Mouse (Mus musculus): ENCODE data around the gene Spag17. TPM values are rescaled to one million over a fixed set of nuclear protein-coding genes. Genes with fewer than 3 reads are reported as not detected.
"Not testable (repeated sequence)": the region's sequence is repeated elsewhere in the genome, so short reads cannot be mapped to it uniquely, and the experiment has no call there.

Spag17 gene
- under 1 TPM in 1 of 2 experiments, not detected in 1; 0.08 TPM for total RNA-seq (2021)
- long read RNA-seq, experiment 1: 0 reads
- long read RNA-seq, experiment 2: 0 reads

DNA sequence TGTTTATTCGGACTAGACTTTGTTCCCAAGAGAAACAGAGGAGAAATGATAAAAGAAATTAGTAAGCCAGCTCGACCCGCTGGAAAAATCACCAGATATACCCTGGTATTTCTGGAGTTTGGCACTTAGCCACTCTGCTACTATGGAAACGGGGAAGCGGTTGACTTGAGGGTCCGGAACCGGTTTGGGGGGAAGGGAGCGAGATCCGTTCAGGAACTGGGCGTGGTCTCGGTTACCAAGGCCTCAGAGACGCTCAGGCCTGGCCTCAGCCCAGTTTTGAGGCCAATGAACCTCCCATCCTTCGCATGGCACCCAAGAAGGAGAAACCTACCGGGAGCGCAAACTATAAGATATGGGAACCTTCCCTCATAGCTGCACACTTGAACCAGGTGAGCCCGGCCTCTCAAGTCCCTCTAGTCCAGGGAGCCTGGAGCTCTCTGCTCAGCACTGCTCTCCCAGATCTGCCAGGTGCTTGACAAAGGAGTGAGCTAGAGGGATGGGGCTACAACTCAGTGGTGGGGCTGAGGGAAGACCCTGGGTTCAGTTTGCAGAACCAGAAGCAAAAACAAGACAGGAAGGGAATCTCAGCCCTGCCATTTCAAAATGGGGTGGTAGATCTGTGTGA, at the start of gene Spag17:
Gene Spag17 (plus strand): TSS at position 220 of the 625 bp plus-strand sequence.
- DNase-seq: peak; percentile 27 to 44

DNA sequence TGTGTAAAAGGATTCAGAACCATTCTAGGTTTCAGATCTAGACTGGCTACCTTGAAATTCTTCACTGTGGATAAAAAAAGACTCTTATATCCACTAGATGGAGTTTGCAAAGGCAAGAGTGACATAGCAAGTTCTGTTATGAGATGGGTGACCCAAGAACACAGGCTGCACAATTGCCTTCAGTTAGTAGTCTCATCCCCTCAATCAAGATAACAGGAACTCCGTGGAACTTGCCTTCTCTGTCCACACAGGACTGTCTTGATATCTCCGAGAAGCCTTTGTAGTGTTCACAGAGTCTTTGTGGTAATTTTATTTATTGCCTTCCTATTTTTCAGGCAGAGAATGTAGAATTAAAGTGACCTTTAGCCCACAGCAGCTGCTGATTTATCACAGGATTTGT, 42.9 kb upstream of the Spag17 start:
- DNase-seq: no peak

DNA sequence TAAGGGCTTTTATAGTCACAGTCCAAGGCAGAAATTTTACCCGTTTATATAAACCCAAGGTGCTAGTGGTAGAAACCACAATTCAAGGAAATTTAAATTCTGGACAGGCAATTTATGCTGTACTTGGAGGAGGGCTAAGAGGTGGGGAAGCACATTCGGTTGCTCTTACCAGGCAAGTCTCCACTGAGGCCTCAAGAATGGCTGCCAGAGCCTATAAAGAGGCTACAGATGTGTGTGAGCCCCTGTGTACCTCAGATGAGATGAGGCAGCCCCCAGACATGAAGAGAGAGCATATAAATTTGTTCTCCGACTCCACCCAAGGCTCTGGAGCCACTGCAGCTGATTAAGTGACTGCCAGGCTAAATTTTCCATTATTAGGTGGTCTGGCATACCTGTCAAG, 42.4 kb upstream of the Spag17 start:
- no peak for DNase-seq

DNA sequence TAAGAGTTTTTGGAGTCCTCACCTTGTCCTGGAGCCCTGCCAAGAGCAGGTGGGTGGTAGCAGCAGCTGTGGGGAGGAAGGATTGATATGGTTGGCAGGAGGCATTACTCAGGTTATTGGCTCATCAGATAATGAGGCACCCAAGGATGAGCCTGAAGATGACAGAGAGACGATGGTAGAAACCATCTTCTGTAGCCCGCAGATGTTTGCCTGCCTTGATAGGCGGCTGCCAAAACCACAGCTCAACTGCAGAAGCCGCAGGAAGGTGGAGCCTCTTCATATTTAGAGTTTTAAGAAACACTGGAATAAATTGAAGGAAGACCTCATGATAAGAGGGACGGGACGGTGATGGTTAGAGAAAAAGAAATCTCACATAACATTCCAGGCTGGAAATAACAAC, 42.0 kb upstream of the Spag17 start:
- no peak for DNase-seq

DNA sequence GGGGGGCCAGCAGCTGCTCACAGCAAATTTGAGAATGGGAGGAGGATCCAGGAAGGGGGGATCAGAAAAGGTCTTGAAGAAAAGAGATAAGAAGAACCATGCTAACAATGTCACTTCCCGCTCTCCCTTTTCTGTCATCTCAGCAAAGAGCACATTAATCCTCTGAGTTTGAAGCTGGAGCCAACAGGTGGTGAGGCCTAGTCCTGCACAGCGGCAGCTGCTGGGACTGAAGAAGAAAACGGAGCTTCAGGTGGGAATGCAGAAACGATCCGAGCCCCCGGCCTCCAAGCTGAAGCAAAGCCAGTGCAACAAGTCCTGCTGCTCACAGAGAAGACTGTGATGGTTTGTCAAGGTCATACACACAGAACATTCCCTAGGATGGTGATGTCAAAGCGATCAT, 34.3 kb upstream of the Spag17 start:
- DNase-seq: no peak

DNA sequence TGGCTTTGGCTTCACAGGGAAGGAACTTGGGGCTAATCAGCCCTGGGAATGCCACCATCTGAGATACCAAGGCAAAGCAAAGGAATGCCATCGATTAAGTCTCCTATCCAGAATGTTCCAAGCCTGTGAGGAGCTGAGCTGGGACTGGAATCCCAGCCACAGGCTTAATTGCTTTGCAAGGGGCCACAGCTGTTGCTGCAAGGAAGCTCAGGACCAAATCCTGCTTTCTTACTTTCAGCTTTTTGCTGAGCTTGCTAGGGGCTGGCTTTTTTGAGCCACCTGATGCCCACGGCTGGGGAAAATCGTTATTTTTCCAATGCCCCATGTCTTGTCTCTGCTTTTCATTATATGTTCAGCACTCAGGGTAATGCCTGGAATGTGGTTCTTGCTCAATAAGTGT, 30.6 kb upstream of the Spag17 start:
- no peak for DNase-seq

DNA sequence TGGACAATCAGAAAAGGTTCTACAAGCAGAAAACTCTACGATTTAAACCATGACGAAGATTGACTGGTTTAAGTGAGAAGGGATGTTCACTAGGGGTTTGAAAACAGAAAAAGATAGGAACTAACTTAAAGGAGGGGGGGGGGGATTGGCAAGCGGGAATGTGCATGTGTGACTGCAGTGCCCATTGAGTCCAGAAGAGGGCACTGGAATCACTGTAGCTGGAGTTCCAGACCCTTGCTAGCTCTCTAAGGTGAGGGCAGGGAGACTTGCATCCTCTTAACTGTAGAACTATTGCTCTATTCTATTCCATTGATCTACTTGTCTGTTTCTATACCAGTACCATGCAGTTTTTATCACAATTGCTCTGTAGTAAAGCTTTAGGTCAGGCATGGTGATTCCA, 26.3 kb upstream of the Spag17 start:
- no peak for DNase-seq

DNA sequence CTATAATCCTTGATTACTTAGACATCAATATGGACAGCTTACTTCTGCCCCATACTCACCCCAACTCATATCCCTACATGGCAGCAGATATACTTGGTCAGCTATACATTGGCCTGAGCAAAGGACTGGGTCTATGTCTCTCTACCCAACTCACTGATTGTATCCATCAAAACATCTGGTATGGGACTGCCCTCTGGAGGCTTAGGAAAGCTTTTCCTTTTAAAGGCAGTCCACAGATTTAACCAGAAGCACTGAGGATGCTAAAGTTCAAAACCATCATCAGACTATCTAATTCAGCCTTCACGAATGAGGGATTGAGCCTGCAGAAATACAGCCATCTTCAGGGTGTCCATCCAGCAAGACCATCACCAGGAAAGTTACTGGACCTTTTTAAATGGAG, 20.5 kb upstream of the Spag17 start:
- peak in 1 of 2 experiments; percentile 17 for DNase-seq

DNA sequence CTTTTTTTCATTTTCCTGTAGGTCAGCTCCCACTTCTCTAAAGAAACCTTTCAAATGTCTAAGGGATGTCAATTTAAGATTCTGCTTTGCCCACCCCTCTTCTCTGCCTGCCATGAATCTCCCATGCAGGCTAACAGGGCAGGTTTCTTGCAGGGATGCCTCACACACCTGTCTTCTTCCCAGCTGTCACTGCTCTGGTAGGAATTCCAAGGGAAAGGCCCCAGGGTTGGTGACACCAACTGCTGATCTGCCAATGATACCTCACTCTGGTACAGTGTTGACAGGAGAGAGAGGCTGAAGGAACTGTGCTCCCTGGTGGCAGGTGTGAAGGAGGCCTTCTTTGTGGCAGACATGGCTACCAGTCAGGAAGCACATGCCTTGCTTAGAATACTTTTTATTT, 10.1 kb upstream of the Spag17 start:
- DNase-seq: no peak

DNA sequence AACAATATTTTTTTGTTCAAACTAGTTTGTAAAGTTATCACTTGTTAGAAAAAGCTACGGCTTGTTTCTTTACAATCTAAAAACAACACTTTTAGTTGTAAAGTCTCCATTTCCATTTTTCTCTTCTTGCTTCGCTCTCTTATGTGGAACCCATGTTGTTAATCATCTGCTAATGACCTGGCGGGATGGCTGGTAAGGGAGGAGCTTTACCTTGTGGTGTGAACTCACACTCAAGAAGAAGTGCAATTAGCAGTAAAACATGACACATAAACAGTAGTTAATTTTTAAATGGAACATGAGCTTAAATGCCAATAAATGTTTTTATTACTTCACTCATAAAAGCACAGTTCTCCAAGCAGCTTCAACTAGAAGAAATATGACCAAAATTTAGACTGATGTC, 3.7 kb upstream of the Spag17 start:
- no peak for DNase-seq

DNA sequence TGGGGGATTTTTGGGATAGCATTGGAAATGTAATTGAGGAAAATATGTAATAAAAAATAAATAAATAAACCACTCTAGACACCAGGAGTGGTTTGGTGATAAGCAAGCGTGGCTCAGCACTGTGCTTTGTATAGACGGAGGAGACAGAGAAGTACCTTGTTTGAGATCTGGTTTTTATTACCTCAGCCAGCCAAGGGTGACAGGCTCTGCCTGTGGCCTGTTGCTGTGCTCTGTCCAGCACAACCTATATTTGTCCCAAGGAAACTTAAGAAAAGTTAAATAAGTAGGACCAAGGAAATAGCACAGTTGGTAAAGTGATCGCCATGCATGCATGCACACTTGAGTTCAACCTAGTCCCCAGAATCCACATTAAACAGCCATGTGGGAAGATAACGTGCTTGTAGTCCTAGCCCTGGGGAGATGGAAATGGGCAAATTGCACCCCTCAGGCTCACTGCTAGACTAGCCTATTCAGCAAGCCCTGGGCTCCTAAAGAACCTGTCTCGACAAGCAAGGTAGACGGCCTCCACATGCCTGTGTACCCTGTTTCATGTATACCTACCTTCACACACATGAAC, 1.1 kb upstream of the Spag17 start:
- DNase-seq: no peak

DNA sequence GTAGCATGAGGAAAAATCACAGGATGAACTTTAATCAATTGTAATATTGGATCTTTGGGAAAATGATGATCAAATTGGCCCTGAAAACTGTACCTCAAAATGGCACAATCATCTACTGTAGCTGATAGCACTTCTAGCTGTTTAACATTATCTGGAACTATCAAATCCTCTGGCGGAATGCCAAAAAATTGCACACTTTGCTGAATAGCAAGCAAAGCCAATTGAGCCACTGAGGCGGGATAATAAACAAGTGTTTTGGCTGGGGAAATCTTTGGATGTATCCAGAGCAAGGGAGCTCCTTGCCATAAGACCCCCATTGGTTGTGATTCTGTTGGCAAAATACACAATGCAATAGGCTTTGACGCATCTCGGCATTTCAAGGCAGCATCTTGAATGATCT, 9.5 kb downstream of the Spag17 start:
- not testable (repeated sequence) for DNase-seq

DNA sequence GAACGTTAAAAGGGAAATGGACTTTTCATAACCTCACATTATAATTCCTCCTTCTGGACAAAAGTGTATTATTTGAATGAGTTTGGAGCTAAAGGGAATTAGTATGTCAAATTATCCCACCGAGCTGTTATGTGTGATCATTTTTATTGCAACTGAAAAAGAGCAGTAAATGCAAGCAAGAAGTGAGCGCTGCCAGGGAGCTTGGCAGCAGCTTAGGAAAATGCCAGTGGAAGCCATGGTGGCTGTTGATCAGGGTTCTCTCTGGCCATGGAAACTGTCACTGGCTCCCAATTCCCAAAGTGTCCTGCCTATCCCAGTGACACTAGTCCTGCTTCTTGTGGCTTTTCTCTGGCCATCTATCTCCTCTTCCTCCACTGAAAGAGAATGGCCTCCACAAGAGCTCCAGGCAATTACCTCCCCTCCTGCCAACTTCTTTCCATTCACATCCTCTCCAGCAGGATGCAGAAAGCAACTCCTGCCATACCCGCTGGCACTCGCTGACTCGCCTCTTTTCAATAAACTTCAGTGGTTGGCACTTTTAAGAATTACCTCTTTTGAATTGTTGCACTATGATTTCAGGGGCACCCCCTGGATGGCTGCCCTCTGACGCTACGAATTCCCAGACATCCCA, 28.7 kb downstream of the Spag17 start:
- no peak for DNase-seq

DNA sequence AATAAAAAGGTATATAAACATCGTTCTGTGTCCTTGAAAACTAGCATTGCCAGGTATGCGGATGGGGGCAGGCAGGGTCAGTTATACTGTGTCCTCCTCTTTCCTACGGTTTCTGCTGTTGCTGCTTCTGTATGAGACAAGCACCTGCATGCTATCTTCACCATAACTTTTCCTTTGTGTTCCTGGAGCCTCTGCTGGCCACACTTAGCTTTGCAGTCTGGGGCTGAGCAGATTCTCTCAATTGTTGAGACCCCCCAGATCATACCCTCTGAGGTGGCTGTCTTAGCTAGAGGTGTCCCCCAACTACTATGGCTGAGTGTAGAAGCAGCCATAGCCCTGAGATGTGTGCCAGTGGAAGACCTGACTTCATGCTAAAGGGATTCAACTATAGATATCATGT, 37.7 kb downstream of the Spag17 start:
- DNase-seq: no peak

DNA sequence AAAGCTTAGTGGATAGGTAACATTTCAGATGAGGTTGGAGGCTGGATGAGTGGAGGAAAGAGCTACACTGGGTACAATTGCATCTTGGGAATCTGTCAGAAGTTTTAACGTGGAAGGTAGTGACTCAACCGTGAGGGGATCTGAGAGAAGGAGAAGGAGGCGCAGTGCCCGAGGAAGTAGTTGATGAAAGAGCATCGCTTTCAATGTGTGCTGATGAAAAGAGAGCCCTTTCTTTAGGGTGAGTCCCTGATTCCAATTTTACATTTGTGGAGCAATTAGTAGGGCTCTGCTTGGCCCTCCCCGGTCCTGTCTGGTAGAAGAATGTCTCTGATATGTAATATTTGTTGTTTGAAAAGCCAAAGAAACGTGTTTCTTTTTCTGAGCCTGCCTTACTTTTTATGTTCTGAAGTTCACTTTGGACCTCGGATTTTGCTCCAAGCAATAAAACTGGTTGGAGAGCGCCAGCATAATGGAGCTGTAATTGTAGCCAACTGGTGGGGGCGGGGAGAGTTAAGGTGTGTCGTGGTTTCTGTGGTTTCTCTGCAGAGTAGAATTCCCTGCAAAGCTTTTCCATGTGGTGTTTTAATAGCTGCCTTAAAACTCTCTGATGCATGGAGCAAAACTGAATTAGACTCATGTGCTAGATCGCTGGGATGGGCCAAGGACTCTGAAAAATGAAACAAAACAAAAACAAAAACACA, 45.9 kb downstream of the Spag17 start:
- no peak for DNase-seq

DNA sequence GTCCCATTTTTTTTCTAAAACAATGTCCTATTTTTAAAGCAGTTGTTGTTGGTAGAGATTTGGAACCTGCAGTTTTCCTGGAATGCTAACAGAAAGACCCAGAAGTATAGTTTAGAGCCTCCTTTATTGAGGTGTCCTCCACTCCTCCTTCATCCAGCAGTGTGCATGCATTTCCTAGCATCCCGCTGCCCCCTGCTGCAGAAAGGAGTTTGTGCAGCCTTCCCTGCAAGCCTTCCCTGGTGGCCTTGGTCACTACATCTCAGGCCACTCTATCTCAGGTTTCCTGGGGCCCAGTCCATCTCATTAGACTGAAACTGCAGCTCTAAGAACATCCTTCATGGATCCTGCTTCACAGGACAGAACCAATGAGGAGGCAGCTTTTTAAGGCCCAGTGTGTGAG, 51.0 kb downstream of the Spag17 start:
- no peak for DNase-seq

DNA sequence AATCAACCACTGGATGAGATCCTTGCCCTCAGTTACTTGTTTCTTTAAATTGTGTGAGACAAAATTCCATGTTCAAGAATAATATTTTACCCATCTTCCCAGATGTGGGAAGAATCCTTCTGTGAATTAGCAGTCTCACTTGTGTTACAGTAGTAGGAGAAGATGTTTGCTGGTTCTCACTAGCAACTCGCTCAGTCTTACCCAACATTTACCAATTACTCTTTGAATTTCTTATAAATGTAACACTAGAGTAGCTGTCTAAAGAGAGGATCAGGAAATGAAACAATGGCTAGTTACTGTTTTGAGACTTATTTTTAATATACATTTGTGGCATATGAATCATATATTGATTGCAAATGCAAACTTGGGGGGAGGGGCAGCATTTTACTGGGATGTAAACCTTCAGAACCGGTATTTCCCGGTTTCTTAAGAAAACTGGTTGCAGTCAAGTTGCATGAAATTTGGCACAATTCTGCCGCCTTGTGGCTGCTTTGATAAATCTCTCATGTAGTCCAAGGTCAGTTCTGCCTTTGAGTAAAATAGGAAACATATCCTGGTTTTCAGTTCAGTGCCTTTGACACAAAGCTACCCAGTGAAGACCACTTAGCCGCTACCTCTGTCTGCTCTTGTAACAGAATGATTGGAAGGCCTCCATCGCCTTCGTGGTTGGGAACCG, 53.5 kb downstream of the Spag17 start:
- DNase-seq: peak in 1 of 2 experiments; percentile 49

DNA sequence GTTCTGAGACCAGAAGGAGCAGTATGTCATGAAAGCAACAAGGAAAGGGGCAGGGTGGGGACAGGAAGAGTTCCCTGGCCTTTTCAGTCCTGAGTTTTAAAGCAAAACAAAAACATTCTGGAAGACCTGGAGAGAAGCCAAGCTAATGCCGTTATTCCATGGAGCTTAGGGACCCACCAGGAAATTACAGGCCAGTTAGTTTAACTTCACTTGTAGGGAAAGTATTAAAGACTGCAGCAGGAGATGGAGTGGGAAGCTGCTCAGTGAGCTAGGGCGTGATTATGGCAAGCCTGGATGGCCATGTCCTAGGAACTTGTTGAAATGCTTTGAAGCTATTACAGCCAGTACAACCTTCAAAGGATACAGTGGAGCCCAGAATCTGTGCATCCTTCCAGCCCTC, 60.0 kb downstream of the Spag17 start:
- DNase-seq: no peak

DNA sequence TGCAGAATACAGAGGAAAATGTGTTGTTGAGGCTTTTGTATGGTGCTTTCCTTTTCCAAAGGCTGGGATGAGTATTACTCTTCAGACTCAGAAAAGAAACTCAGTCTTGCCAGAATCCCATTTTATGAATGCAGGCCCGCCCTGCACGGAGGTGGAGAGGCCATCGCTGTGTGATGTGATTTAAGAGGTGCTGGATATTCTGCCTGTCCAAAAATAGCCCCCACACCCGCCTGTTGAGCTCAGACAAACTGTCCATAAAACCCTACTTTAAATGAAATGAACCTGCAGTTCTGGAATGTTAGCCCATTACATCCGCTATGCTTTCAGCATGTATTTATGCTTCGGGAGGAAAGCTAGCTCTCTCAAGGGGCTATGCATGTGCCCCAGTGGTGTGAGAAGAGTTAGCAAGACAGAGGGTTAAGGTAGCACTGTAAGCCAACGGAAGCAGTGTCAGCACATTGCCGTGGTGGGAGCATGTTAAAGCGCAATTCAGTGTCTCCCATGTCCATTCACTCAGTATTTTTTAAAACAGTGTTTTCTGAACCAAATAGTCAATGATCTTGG, 68.9 kb downstream of the Spag17 start:
- no peak for DNase-seq

DNA sequence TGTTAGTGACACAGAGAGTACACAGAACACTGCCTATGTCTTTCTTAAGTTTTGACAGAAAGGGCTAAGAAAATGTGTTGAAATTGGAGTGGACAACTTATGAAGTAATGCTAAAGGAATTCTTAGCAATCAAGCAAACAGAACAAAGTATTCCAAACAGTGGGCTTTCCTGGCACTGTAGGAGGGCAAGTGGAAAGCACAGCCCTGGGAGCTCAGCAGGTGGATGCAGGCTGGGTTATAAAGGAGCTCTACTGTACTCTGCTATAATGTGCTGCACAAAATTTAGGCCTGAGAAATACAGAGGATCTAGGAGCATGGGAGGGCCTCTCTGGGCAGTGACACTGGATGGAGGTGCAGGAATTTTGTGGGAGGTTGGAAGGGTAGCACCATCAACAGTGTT, 71.3 kb downstream of the Spag17 start:
- DNase-seq: no peak

DNA sequence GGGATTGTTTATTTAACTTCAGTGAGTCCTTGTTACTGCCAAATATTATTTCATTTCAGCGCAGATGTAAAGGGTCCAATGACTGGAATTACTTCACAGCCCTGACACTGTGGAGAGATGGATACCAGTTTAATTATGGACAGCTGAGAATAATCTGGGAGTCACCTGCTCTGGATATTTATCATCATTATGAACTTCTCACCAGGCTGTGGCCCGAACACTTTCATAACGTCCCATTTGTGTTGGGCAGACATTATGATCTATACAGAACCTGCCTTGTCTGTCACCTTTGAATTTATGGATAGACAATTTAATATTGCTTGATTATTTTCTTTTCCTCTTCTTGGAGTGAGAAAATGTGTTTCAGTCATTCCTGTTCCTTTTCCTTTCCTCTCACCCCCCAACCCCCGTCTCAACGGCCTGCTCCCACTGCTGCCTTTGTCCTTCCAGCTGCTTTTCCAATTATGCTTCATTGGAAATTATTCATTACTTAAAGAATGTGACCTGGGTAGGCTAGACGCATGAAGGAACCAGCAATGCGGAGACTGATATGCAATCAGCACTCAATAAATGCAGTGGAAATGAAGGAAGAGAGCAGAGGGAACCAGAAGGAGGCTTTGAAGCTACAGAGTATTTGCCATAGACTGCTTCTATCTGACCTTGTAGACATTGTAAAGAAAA, 74.7 kb downstream of the Spag17 start:
- no peak for DNase-seq

DNA sequence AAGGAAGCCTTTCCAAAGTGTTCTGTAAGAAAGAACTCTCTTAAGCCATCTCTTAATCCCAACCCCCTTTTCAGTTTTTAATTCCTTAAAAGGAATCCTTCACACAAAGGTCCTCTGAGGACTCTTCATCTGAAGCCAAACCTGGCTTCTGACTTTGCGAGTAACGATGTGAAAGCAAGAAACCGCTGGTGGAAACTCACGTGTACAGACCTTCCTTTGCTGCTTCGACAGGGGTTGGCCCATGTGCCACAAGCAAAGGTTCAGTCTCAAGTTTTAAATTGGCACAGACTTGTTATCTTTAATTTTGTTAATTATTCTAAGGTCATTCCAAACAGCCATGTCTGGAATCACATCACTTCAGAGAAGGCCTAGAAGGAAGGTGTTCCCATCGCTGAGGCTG, 79.1 kb downstream of the Spag17 start:
- no peak for DNase-seq
